Mouse (Mus musculus) liver, embryonic 14.5 days (tissue): Measurements from ENCODE around the gene Mical2.

Experiments used
- CTCF ChIP-seq: IDR thresholded peaks from 2 replicates; pipeline ENCODE4 v1.5.1; 2016; ENCODE audit warnings: antibody characterized with exemption, low read depth, control low read depth
- EP300 ChIP-seq: IDR thresholded peaks from 2 replicates; pipeline ENCODE4 v1.6.1; 2016; ENCODE audit warnings: antibody characterized with exemption, low read depth

GRCm38 (mm10) chr7:112378056-112378455, 152.4 kb downstream of the Mical2 start:
- TF ChIP-seq CTCF (no peak), EP300 (no peak)
